Mouse (Mus musculus) heart, postnatal 10 days (tissue): ENCODE measurements at regions not wholly inside any gene's neighbourhood (a gene's known extent, or its start where the extent isn't known, plus 50 kb on each side); places are given as distances from the start of the nearest gene placed in this dataset.
A peak's percentile ranks its signal among the peaks of the same experiment; 100 is the strongest.

Experiments used
- DNase-seq, 2 experiments: peaks; one replicate each; pipeline ENCODE4 v3.0.0; 2021
- intact Hi-C: fragments of 180-260 bp; cut with DNase I; formaldehyde crosslinking; loops from one replicate; pipeline ENCODE4 v1.15.1; 2025

- intact Hi-C loops: no loop called here
- no peak for DNase-seq
These were observed 456.1 kb upstream of the Kirrel3 start for GRCm38 (mm10) chr9:34029503-34030169.

- intact Hi-C loops: loop anchor here (5.0 to 10.0 kb wide), 2 partner anchors 433 to 960 kb away; partner anchors contain the start of gene Kirrel3
- peak; percentile 4 to 19 for DNase-seq
These were observed 431.3 kb upstream of the Kirrel3 start for GRCm38 (mm10) chr9:34054435-34054834.
